Mouse (Mus musculus) forebrain, embryonic 14.5 days (tissue): Measurements from ENCODE around the gene Tmigd3. TPM values are rescaled to one million over a fixed set of nuclear protein-coding genes. Genes with fewer than 3 reads are reported as not detected.

ENCODE experiments used
- ATAC-seq: fragments of 200-750 bp; cut with Nextera tagmentation; 2 replicates; pipeline ENCODE4 v1.8.0; 2017; ENCODE audit warnings: mild to moderate bottlenecking, moderate library complexity
- DNase-seq: peaks from one replicate; pipeline ENCODE4 v3.0.0-alpha.2; 2015; ENCODE audit warnings: low spot score
- H3K27ac ChIP-seq: fragments of 300-500 bp; sonication (generic); 2 replicates; pipeline ENCODE4 v1.5.1; 2014; ENCODE audit warnings: low read depth, mild to moderate bottlenecking, control low read depth, low read length, moderate library complexity
- H3K27me3 ChIP-seq: fragments of 300-500 bp; sonication (generic); replicated peaks from 2 replicates; pipeline ENCODE4 v1.6.1; 2014; ENCODE audit warnings: low read length, control low read depth, mixed read lengths; ENCODE audit not compliant: control insufficient read depth, insufficient read depth
- H3K36me3 ChIP-seq: fragments of 300-500 bp; sonication (generic); 2 replicates; pipeline ENCODE4 v1.6.1; 2014; ENCODE audit warnings: low read length, control low read depth; ENCODE audit not compliant: control insufficient read depth, insufficient read depth
- H3K4me1 ChIP-seq: fragments of 300-500 bp; sonication (generic); 2 replicates; pipeline ENCODE4 v1.6.1; 2014; ENCODE audit warnings: antibody characterized with exemption, low read length, control low read depth; ENCODE audit not compliant: control insufficient read depth, insufficient read depth
- H3K4me2 ChIP-seq: fragments of 300-500 bp; sonication (generic); 2 replicates; pipeline ENCODE4 v1.6.1; 2014; ENCODE audit warnings: mild to moderate bottlenecking, control low read depth, low read length
- H3K4me3 ChIP-seq: fragments of 300-500 bp; sonication (generic); 2 replicates; pipeline ENCODE4 v1.5.1; 2014; ENCODE audit warnings: low read depth, low read length, control low read depth
- H3K9ac ChIP-seq: fragments of 300-500 bp; sonication (generic); 2 replicates; pipeline ENCODE4 v1.6.1; 2014; ENCODE audit warnings: mild to moderate bottlenecking, low read length, control low read depth, moderate library complexity
- H3K9me3 ChIP-seq: fragments of 300-500 bp; sonication (generic); replicated peaks from 2 replicates; pipeline ENCODE4 v1.6.1; 2016; ENCODE audit warnings: low read length, control low read depth, mixed read lengths; ENCODE audit not compliant: control insufficient read depth
- WGBS: fragments of 180-500 bp; shearing (Covaris S2); extraction: QIAGEN DNeasy Blood & Tissue Kit; methylation state at CpG from one replicate; pipeline ENCODE4 v1.1.7; 2014; 5-methylcytosine and 5-hydroxymethylcytosine counted together
- polyA plus RNA-seq: library from polyadenylated mRNA; unstranded; fragments of >200 nt; fragmentation: Nextera tagmentation; extraction: Ambion mirVana; gene quantifications from 2 replicates; pipeline ENCODE4 v1.2.1, GENCODE M21; 2014

Tmigd3 gene
- polyA plus RNA-seq, 1 experiment from 2014 or later, result not detected

DNA sequence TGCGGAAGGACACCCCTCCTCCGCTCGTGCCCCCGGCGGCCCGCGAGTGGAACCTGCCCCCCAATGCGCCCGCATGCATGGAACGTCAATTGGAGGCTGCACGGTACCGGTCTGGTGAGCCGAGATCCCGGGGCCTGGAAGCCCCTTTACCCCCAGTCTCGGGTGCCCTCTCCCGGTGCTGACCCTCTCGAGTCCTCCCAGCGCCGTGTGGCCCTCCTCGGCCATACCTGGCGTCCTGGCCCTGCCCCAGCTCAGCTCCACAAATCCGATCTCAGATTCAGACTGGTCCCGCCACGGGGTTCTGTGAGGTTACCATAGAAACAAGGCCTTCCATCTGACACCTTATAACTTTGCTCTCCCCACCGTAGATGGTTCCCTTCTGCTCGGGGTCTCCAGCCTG is 88.9 kb downstream of the Tmigd3 start:
- Histone ChIP-seq H3K9me3 (no peaks in the 10 kb centered on the region), H3K4me1 (peaks cover 17% of the 10 kb centered on the region), H3K27ac (peak overlapping the region; percentile 49; the same call in 1 of the 2 replicates), H3K27me3 (no peaks in the 10 kb centered on the region), H3K36me3 (peaks cover 46% of the 10 kb centered on the region), H3K9ac (peak overlapping the region; percentile 92), H3K4me3 (peak overlapping the region; percentile 78), H3K4me2 (peak overlapping the region; percentile 69)
- WGBS, result under 1% methylated on average over 26 of the region's 26 CpGs
- DNase-seq, result peak; percentile 47
- peak; percentile 71 for ATAC-seq

DNA sequence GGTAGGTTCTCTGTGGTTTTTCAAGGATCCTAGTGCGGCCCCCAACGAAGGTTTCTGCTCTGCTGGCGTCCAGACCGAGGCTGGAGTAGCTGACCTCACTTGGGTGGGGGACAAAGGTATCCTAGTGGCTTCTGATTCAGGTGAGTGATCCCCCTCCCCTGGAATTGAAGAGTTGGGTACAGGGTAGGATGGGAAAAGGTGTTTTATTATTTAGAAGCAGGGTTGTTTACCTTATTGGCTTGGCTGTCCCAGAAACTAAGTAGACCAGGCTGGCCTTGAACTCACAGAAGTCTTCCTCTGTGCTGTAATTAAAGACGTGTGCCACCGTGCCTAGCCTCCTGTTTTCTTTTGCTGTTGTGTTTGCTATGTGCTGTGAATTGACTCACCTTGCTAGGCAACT is 89.3 kb downstream of the Tmigd3 start, which contains the start of gene Atp5f1:
Gene Atp5f1, minus strand, starts transcription at position 101 of the 400 bp plus-strand sequence.
- peak within 1 kb of the TSS; percentile 78 for H3K4me3 ChIP-seq
- H3K36me3 ChIP-seq, result peaks cover 46% of the 10 kb centered on the region
- H3K27me3 ChIP-seq, result no peaks in the 10 kb centered on the region
- H3K4me1 ChIP-seq, result peaks cover 17% of the 10 kb centered on the region
- peak within 1 kb of the TSS; percentile 75 for H3K27ac ChIP-seq
- no peak for DNase-seq
- peak within 1 kb of the TSS; percentile 92 for H3K9ac ChIP-seq
- H3K9me3 ChIP-seq, result no peaks in the 10 kb centered on the region
- WGBS, result 6% methylated on average over 6 of the region's 6 CpGs
- no peak for ATAC-seq
- peak within 1 kb of the TSS; percentile 69 for H3K4me2 ChIP-seq

DNA sequence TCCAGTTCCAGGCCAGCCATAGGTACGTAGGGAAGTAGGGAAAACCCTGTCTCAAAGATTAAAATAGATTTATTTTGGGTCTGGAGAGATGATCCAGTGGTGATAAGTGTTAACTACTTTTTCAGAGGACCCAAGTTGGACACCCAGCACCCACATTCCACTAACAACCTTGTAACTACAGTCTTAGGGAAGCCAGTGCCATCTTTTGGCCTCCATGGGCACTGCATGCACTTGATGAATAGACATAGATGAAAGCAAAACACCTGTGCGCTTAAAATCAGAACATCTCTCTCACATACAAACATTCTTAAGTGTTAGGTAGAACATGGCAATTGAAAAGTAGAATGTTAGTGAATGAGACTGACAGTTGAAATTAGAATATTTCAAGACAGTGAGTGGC is 90.0 kb downstream of the Tmigd3 start:
- DNase-seq, result no peak
- H3K36me3 ChIP-seq, result peaks cover 50% of the 10 kb centered on the region
- peaks cover 17% of the 10 kb centered on the region for H3K4me1 ChIP-seq
- peak overlapping the region; percentile 78; the same call in 1 of the 2 replicates for H3K4me3 ChIP-seq
- no peak for ATAC-seq
- no peak overlapping the region for H3K27ac ChIP-seq
- no peak overlapping the region for H3K9ac ChIP-seq
- no peaks in the 10 kb centered on the region for H3K27me3 ChIP-seq
- 95% methylated on average over 2 of the region's 2 CpGs for WGBS
- H3K9me3 ChIP-seq, result no peaks in the 10 kb centered on the region
- H3K4me2 ChIP-seq, result peak overlapping the region; percentile 69

- Histone ChIP-seq H3K9ac (no peak overlapping the region), H3K27ac (no peak overlapping the region), H3K36me3 (peaks cover 33% of the 10 kb centered on the region), H3K4me1 (no peaks in the 10 kb centered on the region), H3K27me3 (no peaks in the 10 kb centered on the region), H3K4me3 (no peak overlapping the region), H3K4me2 (no peak overlapping the region), H3K9me3 (no peaks in the 10 kb centered on the region)
- DNase-seq (no peak), ATAC-seq (no peak)
- WGBS, result 85% methylated on average over 5 of the region's 5 CpGs
Measured at GRCm38 (mm10) chr3:105971831-105972446, 101.2 kb downstream of the Tmigd3 start.

GRCm38 (mm10) chr3:105973411-105973810 is 102.7 kb downstream of the Tmigd3 start, which contains the start of gene Ovgp1:
TSS of gene Ovgp1 (plus strand) at chr3:105973711.
- H3K9me3 ChIP-seq, result no peaks in the 10 kb centered on the region
- WGBS, result 85% methylated on average over 3 of the region's 3 CpGs
- ATAC-seq (no peak), DNase-seq (no peak)
- no peak within 1 kb of the TSS for H3K4me2 ChIP-seq
- no peaks in the 10 kb centered on the region for H3K4me1 ChIP-seq
- peaks cover 18% of the 10 kb centered on the region for H3K36me3 ChIP-seq
- H3K27ac ChIP-seq, result no peak within 1 kb of the TSS
- H3K9ac ChIP-seq, result no peak within 1 kb of the TSS
- H3K27me3 ChIP-seq, result no peaks in the 10 kb centered on the region
- no peak within 1 kb of the TSS for H3K4me3 ChIP-seq

Other genes with a start within 250 kb of the Tmigd3 start
- 31.8 and 35.9 TPM in 2 replicates for gene Ddx20, start 183.3 kb upstream of the Tmigd3 start, polyA plus RNA-seq
- 0.74 and 1.1 TPM in 2 replicates for gene Inka2, start 166.3 kb upstream of the Tmigd3 start, polyA plus RNA-seq
- 48.1 and 69.3 TPM in 2 replicates for gene Rap1a, start 69.6 kb upstream of the Tmigd3 start, polyA plus RNA-seq
- gene Adora3, start within 50 bp of the Tmigd3 start, polyA plus RNA-seq, result 0.11 and 0.28 TPM in 2 replicates
- 0.36 TPM in 1 of 2 replicates, not detected in the other for gene I830077J02Rik, start 61.8 kb downstream of the Tmigd3 start, polyA plus RNA-seq
- 87.5 and 88.2 TPM in 2 replicates for gene Wdr77, start 88.5 kb downstream of the Tmigd3 start, polyA plus RNA-seq
- 552 and 581 TPM in 2 replicates for gene Atp5f1, start 89.2 kb downstream of the Tmigd3 start, polyA plus RNA-seq
- gene Ovgp1, start 102.8 kb downstream of the Tmigd3 start, polyA plus RNA-seq, result 1.9 and 2.6 TPM in 2 replicates
- gene Pifo, start 143.7 kb downstream of the Tmigd3 start, polyA plus RNA-seq, result 7.8 and 8.3 TPM in 2 replicates
- not detected in 2 replicates for gene Chil5, start 161.9 kb downstream of the Tmigd3 start, polyA plus RNA-seq
- 1.0 and 1.5 TPM in 2 replicates for gene Chia1, start 242.3 kb downstream of the Tmigd3 start, polyA plus RNA-seq